Mouse (Mus musculus): ENCODE results near the gene Paqr7. TPM values are rescaled to one million over a fixed set of nuclear protein-coding genes. Genes with fewer than 3 reads are reported as not detected.
A peak's percentile ranks its signal among the peaks of the same experiment; 100 is the strongest.

Paqr7 gene
- polyA plus RNA-seq, 1 experiment from 2014 or later = 19.1 TPM

DNA sequence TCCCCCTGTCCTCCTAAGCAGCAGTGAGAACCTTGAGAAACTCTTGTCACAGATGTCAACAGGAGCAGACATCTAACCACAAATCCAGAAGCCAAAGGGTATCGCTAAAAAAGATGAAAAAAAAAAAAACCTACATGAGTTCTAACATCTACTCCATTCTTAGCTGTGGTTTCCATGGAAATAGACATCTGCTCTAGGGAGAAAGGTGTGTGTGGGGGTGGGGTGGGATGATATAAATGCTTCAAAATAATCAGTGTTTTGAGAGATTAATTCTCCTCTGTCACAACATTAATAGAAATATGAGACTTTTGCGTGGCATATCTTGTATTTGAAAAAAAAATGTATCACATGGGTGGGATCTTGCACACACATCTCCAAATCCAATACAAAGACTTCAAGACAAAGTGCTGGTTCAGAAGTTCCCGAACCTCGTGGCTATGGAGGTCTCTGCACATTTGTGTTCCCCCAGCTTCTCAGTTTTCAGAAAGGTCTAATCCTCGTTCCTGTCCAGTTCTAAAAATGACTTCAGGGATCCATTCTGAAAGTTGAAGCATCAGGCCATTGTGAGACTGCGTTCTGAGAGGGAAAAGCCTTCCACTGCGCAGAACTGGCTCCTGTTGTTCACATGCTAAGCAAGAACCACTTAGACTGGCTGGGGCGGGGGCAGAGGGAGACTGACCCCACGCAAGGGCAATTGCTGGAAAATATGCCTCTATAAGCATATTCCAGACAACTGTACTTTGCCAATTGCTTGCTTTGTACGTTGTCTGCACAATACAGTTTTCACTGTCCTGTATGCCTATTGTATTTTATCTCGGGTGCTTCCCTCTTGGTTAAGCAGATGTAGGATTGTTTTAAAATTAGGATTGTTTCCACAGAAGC lies 29.9 kb upstream of the Paqr7 start:
- 86% methylated on average over 11 of the region's 11 CpGs for WGBS (ENCODE audit: missing documents)
- H3K36me3 ChIP-seq (ENCODE audit: inconsistent target) = no peaks in the 10 kb centered on the region
- H3K4me3 ChIP-seq (ENCODE audit: inconsistent target) = no peak overlapping the region
- H3K27ac ChIP-seq = no peak overlapping the region
- peaks cover 23% of the 10 kb centered on the region for H3K79me2 ChIP-seq (ENCODE audit: inconsistent target)

DNA sequence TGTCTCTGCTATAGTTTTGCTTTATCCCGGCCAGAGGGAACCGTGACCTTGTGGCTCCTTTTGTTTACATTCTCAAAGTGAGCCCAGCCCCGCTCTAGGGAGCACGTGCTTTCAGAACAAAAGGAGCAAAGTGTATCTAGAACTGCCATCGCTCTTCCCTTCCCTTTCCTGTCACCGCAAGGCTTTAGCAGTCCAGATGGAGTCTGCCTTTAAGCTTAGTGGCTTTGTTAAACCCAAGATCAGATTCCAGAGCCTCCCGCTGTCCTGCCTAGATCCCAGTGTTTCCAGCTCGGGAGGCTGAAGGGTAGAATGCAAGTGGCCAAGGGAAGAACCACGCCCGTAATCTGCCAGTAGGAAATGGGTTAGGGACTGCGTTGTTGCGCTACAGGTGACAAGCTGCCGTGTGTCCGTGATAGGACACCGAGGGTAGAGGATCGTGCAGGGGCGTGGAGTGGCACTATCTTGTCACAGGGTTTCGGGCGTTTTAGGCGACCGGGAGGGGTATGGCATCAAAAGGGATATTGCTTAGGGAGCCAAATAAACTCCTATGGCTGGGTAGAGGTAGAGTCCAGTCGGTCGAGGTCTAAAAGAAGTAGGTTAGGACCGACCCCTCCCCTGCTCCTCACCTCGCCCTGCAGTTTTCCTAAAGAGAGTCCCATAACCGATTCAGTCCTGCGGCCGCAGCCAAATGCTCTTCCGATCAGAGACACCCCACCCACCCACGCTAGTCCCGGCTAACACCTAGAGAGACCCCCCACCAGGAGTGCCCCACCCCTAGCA lies 28.9 kb upstream of the Paqr7 start:
- H3K36me3 ChIP-seq (ENCODE audit: inconsistent target) = no peaks in the 10 kb centered on the region
- H3K4me3 ChIP-seq (ENCODE audit: inconsistent target) = peak overlapping the region; percentile 49
- H3K27ac ChIP-seq = peak overlapping the region; percentile 22; the same call in 1 of the 2 replicates
- peaks cover 23% of the 10 kb centered on the region for H3K79me2 ChIP-seq (ENCODE audit: inconsistent target)
- under 1% methylated on average over 31 of the region's 31 CpGs for WGBS (ENCODE audit: missing documents)

GRCm38 (mm10) chr4:134468215-134468575 lies 28.3 kb upstream of the Paqr7 start, which contains the start of gene Stmn1:
Gene Stmn1, plus strand, starts transcription at chr4:134468320.
- peak within 1 kb of the TSS; percentile 63 for H3K27ac ChIP-seq
- 0% methylated on average over 25 of the region's 31 CpGs for WGBS (ENCODE audit: missing documents)
- no peaks in the 10 kb centered on the region for H3K36me3 ChIP-seq (ENCODE audit: inconsistent target)
- peaks cover 23% of the 10 kb centered on the region for H3K79me2 ChIP-seq (ENCODE audit: inconsistent target)
- peak within 1 kb of the TSS; percentile 49 for H3K4me3 ChIP-seq (ENCODE audit: inconsistent target)

DNA sequence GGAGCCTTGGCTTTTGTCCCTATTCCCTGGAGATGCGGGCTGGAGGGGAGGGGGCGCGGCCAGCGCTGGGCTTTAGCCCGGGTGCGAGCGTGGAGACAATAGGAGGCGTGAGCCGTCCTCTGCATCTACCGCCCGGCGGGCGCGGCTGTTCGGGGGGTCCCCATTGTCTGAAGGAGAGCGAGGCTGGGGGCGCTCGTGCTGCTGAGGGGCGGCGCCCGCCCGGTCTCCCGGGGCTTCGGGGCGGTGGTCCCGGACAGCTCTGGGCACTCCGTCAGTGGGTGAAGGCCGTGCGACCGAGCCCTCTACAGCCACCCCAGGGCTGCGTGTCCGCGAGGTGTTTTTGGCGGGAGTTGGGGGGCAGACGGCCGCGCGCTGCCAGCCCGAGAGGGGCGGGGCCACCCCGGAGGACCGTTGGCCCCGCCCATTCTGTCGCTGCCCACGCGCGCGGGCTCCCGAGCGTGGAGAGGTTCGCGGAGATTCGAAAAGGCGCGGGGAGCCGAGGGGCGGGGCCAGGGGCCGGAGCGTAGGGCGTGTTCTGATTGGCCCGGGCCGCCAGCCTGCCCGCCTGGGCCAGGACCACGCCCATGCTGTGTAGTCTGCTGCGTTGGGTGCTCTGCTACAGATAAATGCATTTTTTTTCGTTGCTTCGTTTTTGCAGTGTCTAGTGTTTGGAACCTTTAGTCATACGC lies 27.8 kb upstream of the Paqr7 start:
- peak overlapping the region; percentile 63 for H3K27ac ChIP-seq
- peak overlapping the region; percentile 49 for H3K4me3 ChIP-seq (ENCODE audit: inconsistent target)
- H3K36me3 ChIP-seq (ENCODE audit: inconsistent target) = 0 out of 2 replicates have a peak, but pooled peaks cover under 1% of the 10 kb centered on the region
- under 1% methylated on average over 63 of the region's 68 CpGs for WGBS (ENCODE audit: missing documents)
- peaks cover 23% of the 10 kb centered on the region for H3K79me2 ChIP-seq (ENCODE audit: inconsistent target)

GRCm38 (mm10) chr4:134469341-134469796 lies 27.1 kb upstream of the Paqr7 start:
- 11% methylated on average over 3 of the region's 6 CpGs for WGBS (ENCODE audit: missing documents)
- peak overlapping the region; percentile 36 for H3K4me3 ChIP-seq (ENCODE audit: inconsistent target)
- peaks cover 23% of the 10 kb centered on the region for H3K79me2 ChIP-seq (ENCODE audit: inconsistent target)
- peak overlapping the region; percentile 63 for H3K27ac ChIP-seq
- peaks cover 6% of the 10 kb centered on the region; the same call in 1 of the 2 replicates for H3K36me3 ChIP-seq (ENCODE audit: inconsistent target)

DNA sequence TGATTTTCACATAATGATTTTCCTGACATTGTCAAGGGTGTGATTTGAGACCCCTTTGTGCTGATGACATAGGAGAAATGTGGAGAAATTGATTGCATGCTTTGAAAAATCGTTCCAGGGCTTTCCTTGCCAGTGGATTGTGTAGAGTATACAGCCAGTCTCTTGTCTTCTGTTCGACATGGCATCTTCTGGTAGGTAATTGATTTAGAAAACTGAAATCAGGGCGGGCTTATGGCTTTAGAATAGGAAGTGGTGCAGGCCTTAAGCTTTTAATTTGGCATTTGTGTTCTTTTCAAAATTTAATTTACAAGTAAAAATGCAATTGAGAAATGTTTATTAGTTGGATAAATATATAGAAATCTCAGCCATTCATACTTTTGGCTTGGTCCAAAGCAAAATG lies 26.5 kb upstream of the Paqr7 start:
- Histone ChIP-seq H3K36me3 (ENCODE audit: inconsistent target) (peaks cover 6% of the 10 kb centered on the region; the same call in 1 of the 2 replicates), H3K4me3 (ENCODE audit: inconsistent target) (peak overlapping the region; percentile 36), H3K79me2 (ENCODE audit: inconsistent target) (peaks cover 23% of the 10 kb centered on the region), H3K27ac (peak overlapping the region; percentile 63; the same call in 1 of the 2 replicates)
- 61% methylated on average over 3 of the region's 3 CpGs for WGBS (ENCODE audit: missing documents)

- Histone ChIP-seq H3K27ac (no peak overlapping the region), H3K79me2 (ENCODE audit: inconsistent target) (peaks cover 23% of the 10 kb centered on the region), H3K36me3 (ENCODE audit: inconsistent target) (peaks cover 6% of the 10 kb centered on the region; the same call in 1 of the 2 replicates), H3K4me3 (ENCODE audit: inconsistent target) (no peak overlapping the region)
Observed at GRCm38 (mm10) chr4:134471469-134471868, 25.0 kb upstream of the Paqr7 start.

- Histone ChIP-seq H3K27ac (no peak overlapping the region), H3K4me3 (ENCODE audit: inconsistent target) (no peak overlapping the region), H3K36me3 (ENCODE audit: inconsistent target) (peaks cover 6% of the 10 kb centered on the region; the same call in 1 of the 2 replicates), H3K79me2 (ENCODE audit: inconsistent target) (peaks cover 23% of the 10 kb centered on the region)
- WGBS (ENCODE audit: missing documents) = 88% methylated on average over 4 of the region's 4 CpGs
Observed at GRCm38 (mm10) chr4:134473764-134474163, 22.7 kb upstream of the Paqr7 start.

- Histone ChIP-seq H3K36me3 (ENCODE audit: inconsistent target) (peaks cover 6% of the 10 kb centered on the region; the same call in 1 of the 2 replicates), H3K4me3 (ENCODE audit: inconsistent target) (no peak overlapping the region), H3K27ac (no peak overlapping the region), H3K79me2 (ENCODE audit: inconsistent target) (peaks cover 22% of the 10 kb centered on the region)
- WGBS (ENCODE audit: missing documents) = 92% methylated on average over 8 of the region's 8 CpGs
Observed at GRCm38 (mm10) chr4:134474240-134474639, 22.3 kb upstream of the Paqr7 start.

GRCm38 (mm10) chr4:134476899-134477298 lies 19.6 kb upstream of the Paqr7 start:
- no peaks in the 10 kb centered on the region for H3K79me2 ChIP-seq (ENCODE audit: inconsistent target)
- H3K27ac ChIP-seq = no peak overlapping the region
- H3K36me3 ChIP-seq (ENCODE audit: inconsistent target) = peaks cover 6% of the 10 kb centered on the region; the same call in 1 of the 2 replicates
- 88% methylated on average over 8 of the region's 8 CpGs for WGBS (ENCODE audit: missing documents)
- H3K4me3 ChIP-seq (ENCODE audit: inconsistent target) = no peak overlapping the region

DNA sequence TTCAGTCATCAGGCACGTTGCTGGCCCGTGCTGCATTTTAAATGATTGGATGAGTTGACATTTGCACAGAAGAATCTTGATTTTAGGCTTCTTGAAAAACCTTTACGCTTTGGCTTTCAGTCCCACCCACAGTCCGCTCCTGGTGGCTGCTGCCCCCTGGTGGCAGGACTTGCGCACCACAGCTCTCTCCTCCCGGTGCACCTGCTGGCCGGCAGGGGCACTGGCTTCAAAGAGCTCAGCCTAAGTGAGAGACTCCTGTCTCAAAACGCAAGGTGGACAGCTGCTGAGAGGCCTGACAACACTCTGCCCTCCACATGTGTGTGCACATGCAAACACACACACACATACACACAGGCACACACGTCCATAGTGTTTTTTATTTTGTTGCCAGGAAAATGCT lies 18.5 kb upstream of the Paqr7 start:
- Histone ChIP-seq H3K4me3 (ENCODE audit: inconsistent target) (no peak overlapping the region), H3K27ac (no peak overlapping the region), H3K79me2 (ENCODE audit: inconsistent target) (no peaks in the 10 kb centered on the region), H3K36me3 (ENCODE audit: inconsistent target) (peaks cover 6% of the 10 kb centered on the region; the same call in 1 of the 2 replicates)
- WGBS (ENCODE audit: missing documents) = 7% methylated on average over 9 of the region's 9 CpGs

- no peaks in the 10 kb centered on the region for H3K79me2 ChIP-seq (ENCODE audit: inconsistent target)
- no peaks in the 10 kb centered on the region for H3K36me3 ChIP-seq (ENCODE audit: inconsistent target)
- no peak overlapping the region for H3K27ac ChIP-seq
- no peak overlapping the region for H3K4me3 ChIP-seq (ENCODE audit: inconsistent target)
- WGBS (ENCODE audit: missing documents) = 96% methylated on average over 4 of the region's 4 CpGs
Observed at GRCm38 (mm10) chr4:134479839-134480238, 16.7 kb upstream of the Paqr7 start.

DNA sequence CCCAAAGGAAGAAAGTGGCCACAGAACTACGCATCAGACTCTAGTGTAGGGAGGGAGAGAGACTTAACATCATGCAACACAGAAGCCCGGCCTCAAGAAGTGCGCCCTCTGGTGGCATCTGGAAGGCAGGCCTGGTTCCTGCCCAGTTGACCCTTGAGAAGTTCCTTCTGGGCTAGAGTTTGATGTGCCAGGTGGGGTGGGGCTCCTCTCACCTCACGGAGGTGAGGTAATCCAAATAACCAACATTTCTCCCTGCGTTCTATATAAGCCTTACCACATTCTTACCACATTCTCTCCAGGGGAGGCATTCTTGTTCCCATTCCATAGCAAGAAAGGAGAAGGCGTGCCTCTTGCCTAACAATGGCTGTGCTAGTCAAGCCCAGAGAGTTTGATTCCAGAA lies 15.6 kb upstream of the Paqr7 start:
- Histone ChIP-seq H3K27ac (no peak overlapping the region), H3K4me3 (ENCODE audit: inconsistent target) (no peak overlapping the region), H3K79me2 (ENCODE audit: inconsistent target) (no peaks in the 10 kb centered on the region), H3K36me3 (ENCODE audit: inconsistent target) (no peaks in the 10 kb centered on the region)
- 21% methylated on average over 6 of the region's 6 CpGs for WGBS (ENCODE audit: missing documents)

DNA sequence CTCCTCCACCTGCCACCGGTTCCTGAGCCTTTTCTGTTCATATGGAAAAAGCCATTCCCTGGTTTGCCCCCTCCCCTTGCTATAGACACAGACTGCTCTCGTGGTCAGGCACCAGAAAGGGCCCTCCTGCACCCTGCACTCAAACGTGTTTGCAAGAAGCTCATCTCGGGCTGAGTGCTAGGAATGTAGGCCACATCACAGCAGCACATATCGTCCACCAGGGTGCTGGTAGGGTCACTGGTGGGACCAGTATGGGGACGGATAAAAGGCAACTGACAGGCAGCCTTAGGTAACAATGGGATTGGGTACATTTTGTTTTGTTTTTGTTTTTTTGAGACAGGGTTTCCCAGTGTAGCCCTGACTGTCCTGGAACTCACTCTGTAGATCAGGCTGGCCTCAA lies 15.2 kb upstream of the Paqr7 start:
- no peaks in the 10 kb centered on the region for H3K36me3 ChIP-seq (ENCODE audit: inconsistent target)
- no peak overlapping the region for H3K27ac ChIP-seq
- WGBS (ENCODE audit: missing documents) = 68% methylated on average over 6 of the region's 6 CpGs
- H3K4me3 ChIP-seq (ENCODE audit: inconsistent target) = no peak overlapping the region
- no peaks in the 10 kb centered on the region for H3K79me2 ChIP-seq (ENCODE audit: inconsistent target)
